Mouse (Mus musculus) myocyte (in vitro differentiated cells): ENCODE results near the gene Erp44. TPM values are rescaled to one million over a fixed set of nuclear protein-coding genes. Genes with fewer than 3 reads are reported as not detected.

Experiments used
- H3K27me3 ChIP-seq: one replicate; pipeline ENCODE4 v1.6.1; 2011; ENCODE audit not compliant: control insufficient read depth, insufficient read depth, insufficient read length
- H3K36me3 ChIP-seq: one replicate; pipeline ENCODE4 v1.6.1; 2011; ENCODE audit not compliant: control insufficient read depth, insufficient read depth
- H3K4me2 ChIP-seq: one replicate; pipeline ENCODE4 v1.6.1; 2011; ENCODE audit warnings: low read depth, control low read depth
- H3K4me3 ChIP-seq: one replicate; pipeline ENCODE4 v1.5.1; 2011; ENCODE audit warnings: mild to moderate bottlenecking, control low read depth, moderate library complexity
- H3K79me2 ChIP-seq: one replicate; pipeline ENCODE4 v1.6.1; 2011; ENCODE audit not compliant: control insufficient read depth, insufficient read depth
- H3ac ChIP-seq: one replicate; pipeline ENCODE4 v1.6.1; 2011; ENCODE audit not compliant: control insufficient read depth, insufficient read length
- CEBPB ChIP-seq: IDR thresholded peaks from 2 replicates; pipeline ENCODE4 v1.6.1; 2011; ENCODE audit warnings: mild to moderate bottlenecking, moderate library complexity; ENCODE audit not compliant: poor library complexity, insufficient read depth, severe bottlenecking
- E2F4 ChIP-seq: IDR thresholded peaks from one replicate; pipeline ENCODE4 v1.6.1; 2011; ENCODE audit warnings: mild to moderate bottlenecking, control low read depth, moderate library complexity; ENCODE audit not compliant: insufficient read depth
- MAX ChIP-seq: IDR thresholded peaks from one replicate; pipeline ENCODE4 v1.6.1; 2011; ENCODE audit warnings: low read depth, mild to moderate bottlenecking, control low read depth
- MYOD1 ChIP-seq, 3 experiments: IDR thresholded peaks; one replicate each; pipeline ENCODE4 v1.6.1; 2011; ENCODE audit warnings: control low read depth in 2 of 3, low read depth in 2 of 3, mild to moderate bottlenecking in 2 of 3, moderate library complexity in 1 of 3; ENCODE audit not compliant: insufficient read length in 2 of 3, control insufficient read depth in 1 of 3
- MYOG ChIP-seq, 3 experiments: IDR thresholded peaks; one replicate each; pipeline ENCODE4 v1.6.1; 2011; ENCODE audit warnings: control low read depth in 2 of 3, low read depth in 2 of 3, mild to moderate bottlenecking in 2 of 3; ENCODE audit not compliant: insufficient read length in 2 of 3, control insufficient read depth in 1 of 3, insufficient read depth in 1 of 3
- POLR2A ChIP-seq: IDR thresholded peaks from one replicate; pipeline ENCODE4 v1.6.1; 2011; ENCODE audit warnings: low read depth, mild to moderate bottlenecking, control low read depth, moderate library complexity; ENCODE audit not compliant: insufficient read length
- POLR2AphosphoS2 ChIP-seq: IDR thresholded peaks from one replicate; pipeline ENCODE4 v1.6.1; 2011; ENCODE audit warnings: low read depth, control low read depth; ENCODE audit not compliant: insufficient read length
- REST ChIP-seq: IDR thresholded peaks from one replicate; pipeline ENCODE4 v1.6.1; 2011; ENCODE audit warnings: mild to moderate bottlenecking, control low read depth, moderate library complexity; ENCODE audit not compliant: insufficient read depth, insufficient read length
- SRF ChIP-seq: IDR thresholded peaks from one replicate; pipeline ENCODE4 v1.6.1; 2011; ENCODE audit warnings: low read depth; ENCODE audit not compliant: control insufficient read depth, insufficient read length
- TCF12 ChIP-seq: IDR thresholded peaks from one replicate; pipeline ENCODE4 v1.6.1; 2011; ENCODE audit warnings: mild to moderate bottlenecking, control low read depth; ENCODE audit not compliant: poor library complexity, insufficient read depth, severe bottlenecking
- TCF3 ChIP-seq: IDR thresholded peaks from one replicate; pipeline ENCODE4 v1.6.1; 2011; ENCODE audit warnings: low read depth, control low read depth; ENCODE audit not compliant: insufficient read length
- USF1 ChIP-seq: IDR thresholded peaks from one replicate; pipeline ENCODE4 v1.6.1; 2011; ENCODE audit warnings: low read depth, mild to moderate bottlenecking, control low read depth, moderate library complexity
- polyA plus RNA-seq: library from polyadenylated mRNA; unstranded; fragments of >200 nt; fragmentation: generic; extraction: Trizol; gene quantifications from one replicate; pipeline ENCODE4 v1.2.1, GENCODE M21; 2012; ENCODE audit warnings: missing spikeins

Erp44 gene
- polyA plus RNA-seq, 1 experiment = 22.7 TPM

GRCm38 (mm10) chr4:48243737-48244136 is 35.6 kb downstream of the Erp44 start:
- H3K79me2 ChIP-seq = peaks cover 23% of the 10 kb centered on the region
- H3K4me3 ChIP-seq = no peak overlapping the region
- TF ChIP-seq POLR2A (no peak), TCF3 (no peak), TCF12 (no peak), USF1 (no peak), POLR2AphosphoS2 (no peak), REST (no peak), CEBPB (no peak), MYOG (IDR thresholded peaks at IDR 0.05; ENCODE audit: control insufficient read depth in 1 of 3, insufficient read depth in 1 of 3, insufficient read length in 2 of 3, low read depth in 2 of 3) (no peak), MAX (no peak), E2F4 (no peak), SRF (no peak), MYOD1 (IDR thresholded peaks at IDR 0.05; ENCODE audit: control insufficient read depth in 1 of 3, insufficient read length in 2 of 3, low read depth in 2 of 3) (no peak)
- peaks cover 10% of the 10 kb centered on the region for H3K36me3 ChIP-seq
- H3K27me3 ChIP-seq = no peaks in the 10 kb centered on the region
- H3K4me2 ChIP-seq = no peak overlapping the region
- no peak overlapping the region for H3ac ChIP-seq

GRCm38 (mm10) chr4:48242482-48242881 is 36.9 kb downstream of the Erp44 start:
- no peak overlapping the region for H3K4me2 ChIP-seq
- no peak overlapping the region for H3ac ChIP-seq
- peaks cover 10% of the 10 kb centered on the region for H3K36me3 ChIP-seq
- no peaks in the 10 kb centered on the region for H3K27me3 ChIP-seq
- no peak for TF ChIP-seq MYOG (IDR thresholded peaks at IDR 0.05; ENCODE audit: control insufficient read depth in 1 of 3, insufficient read depth in 1 of 3, insufficient read length in 2 of 3, low read depth in 2 of 3)
- TF ChIP-seq SRF = no peak
- TF ChIP-seq MYOD1 (IDR thresholded peaks at IDR 0.05; ENCODE audit: control insufficient read depth in 1 of 3, insufficient read length in 2 of 3, low read depth in 2 of 3) = no peak
- no peak for TF ChIP-seq TCF3
- TF ChIP-seq REST = no peak
- no peak for TF ChIP-seq CEBPB
- TF ChIP-seq MAX = no peak
- no peak for TF ChIP-seq POLR2A
- no peak for TF ChIP-seq E2F4
- TF ChIP-seq POLR2AphosphoS2 = no peak
- TF ChIP-seq USF1 = no peak
- no peak for TF ChIP-seq TCF12
- H3K79me2 ChIP-seq = peaks cover 23% of the 10 kb centered on the region
- H3K4me3 ChIP-seq = no peak overlapping the region

- Histone ChIP-seq H3K4me3 (no peak overlapping the region), H3ac (no peak overlapping the region), H3K27me3 (no peaks in the 10 kb centered on the region), H3K4me2 (no peak overlapping the region), H3K79me2 (peaks cover 4% of the 10 kb centered on the region), H3K36me3 (peaks cover 19% of the 10 kb centered on the region)
- TF ChIP-seq CEBPB (no peak), POLR2A (no peak), SRF (no peak), USF1 (no peak), MYOG (IDR thresholded peaks at IDR 0.05; ENCODE audit: control insufficient read depth in 1 of 3, insufficient read depth in 1 of 3, insufficient read length in 2 of 3, low read depth in 2 of 3) (no peak), TCF12 (no peak), REST (no peak), TCF3 (no peak), MAX (no peak), POLR2AphosphoS2 (no peak), MYOD1 (IDR thresholded peaks at IDR 0.05; ENCODE audit: control insufficient read depth in 1 of 3, insufficient read length in 2 of 3, low read depth in 2 of 3) (no peak), E2F4 (no peak)
Measured at GRCm38 (mm10) chr4:48239046-48239445, 40.3 kb downstream of the Erp44 start.

GRCm38 (mm10) chr4:48236721-48237120 is 42.6 kb downstream of the Erp44 start:
- no peak overlapping the region for H3K4me2 ChIP-seq
- TF ChIP-seq CEBPB (no peak), MAX (no peak), TCF12 (no peak), POLR2A (no peak), POLR2AphosphoS2 (no peak), TCF3 (no peak), MYOD1 (IDR thresholded peaks at IDR 0.05; ENCODE audit: control insufficient read depth in 1 of 3, insufficient read length in 2 of 3, low read depth in 2 of 3) (no peak), USF1 (no peak), REST (no peak), E2F4 (no peak)
- H3K27me3 ChIP-seq = no peaks in the 10 kb centered on the region
- no peaks in the 10 kb centered on the region for H3K79me2 ChIP-seq
- no peak overlapping the region for H3K4me3 ChIP-seq
- H3ac ChIP-seq = no peak overlapping the region
- H3K36me3 ChIP-seq = peaks cover 19% of the 10 kb centered on the region
